Mouse (Mus musculus) liver, adult (tissue): ENCODE measurements around the gene Vasp.

Experiments
- GATA4 ChIP-seq: IDR thresholded peaks from 2 replicates; pipeline ENCODE4 v1.6.1; 2014; ENCODE audit warnings: mild to moderate bottlenecking, low read length; ENCODE audit not compliant: insufficient replicate concordance

Vasp gene

GRCm38 (mm10) chr7:19238344-19238743 is 33.3 kb downstream of the Vasp start:
- TF ChIP-seq GATA4, result no peak

GRCm38 (mm10) chr7:19236411-19236810 is 35.2 kb downstream of the Vasp start:
- TF ChIP-seq GATA4, result no peak

GRCm38 (mm10) chr7:19235092-19235671 is 36.4 kb downstream of the Vasp start:
- TF ChIP-seq GATA4, result peak; percentile 81

- no peak for TF ChIP-seq GATA4
Measured at GRCm38 (mm10) chr7:19234652-19235051, 37.0 kb downstream of the Vasp start.

- no peak for TF ChIP-seq GATA4
Measured at GRCm38 (mm10) chr7:19231849-19232248, 39.8 kb downstream of the Vasp start.

GRCm38 (mm10) chr7:19230899-19231298 is 40.7 kb downstream of the Vasp start:
- no peak for TF ChIP-seq GATA4

GRCm38 (mm10) chr7:19230041-19230580 is 41.5 kb downstream of the Vasp start:
- no peak for TF ChIP-seq GATA4

GRCm38 (mm10) chr7:19229404-19229803 is 42.2 kb downstream of the Vasp start:
- TF ChIP-seq GATA4, result no peak

- TF ChIP-seq GATA4, result no peak
Measured at GRCm38 (mm10) chr7:19228793-19229148, 42.8 kb downstream of the Vasp start.

GRCm38 (mm10) chr7:19227883-19228792 is 43.5 kb downstream of the Vasp start, which contains the start of gene Opa3:
Opa3 (plus strand) TSS chr7:19228334.
- no peak for TF ChIP-seq GATA4

- no peak for TF ChIP-seq GATA4
Measured at GRCm38 (mm10) chr7:19226817-19227797, 44.5 kb downstream of the Vasp start.

GRCm38 (mm10) chr7:19224933-19225332 is 46.7 kb downstream of the Vasp start:
- TF ChIP-seq GATA4, result no peak

- no peak for TF ChIP-seq GATA4
Measured at GRCm38 (mm10) chr7:19222875-19223274, 48.7 kb downstream of the Vasp start.

GRCm38 (mm10) chr7:19222189-19222588 is 49.4 kb downstream of the Vasp start:
- TF ChIP-seq GATA4, result no peak

GRCm38 (mm10) chr7:19220061-19220460 is 51.6 kb downstream of the Vasp start:
- TF ChIP-seq GATA4, result no peak
